Mouse (Mus musculus) hindbrain, postnatal 0 days (tissue): Measurements from ENCODE around the gene Gm28230. TPM values are rescaled to one million over a fixed set of nuclear protein-coding genes. Genes with fewer than 3 reads are reported as not detected.

Experiments
- ATAC-seq: fragments of 200-750 bp; cut with Nextera tagmentation; 2 replicates; pipeline ENCODE4 v1.8.0; 2017; ENCODE audit warnings: mild to moderate bottlenecking, moderate TSS enrichment, moderate library complexity
- DNase-seq: peaks from one replicate; pipeline ENCODE4 v3.0.0-alpha.2; 2015; ENCODE audit warnings: low spot score
- H3K27ac ChIP-seq: fragments of 300-500 bp; sonication (generic); 2 replicates; pipeline ENCODE4 v1.5.1; 2014; ENCODE audit warnings: mild to moderate bottlenecking
- H3K27me3 ChIP-seq: fragments of 300-500 bp; sonication (generic); 2 replicates; pipeline ENCODE4 v1.6.1; 2014; ENCODE audit warnings: low read length, mixed read lengths; ENCODE audit not compliant: insufficient read depth
- H3K36me3 ChIP-seq: fragments of 300-500 bp; sonication (generic); 2 replicates; pipeline ENCODE4 v1.6.1; 2014; ENCODE audit warnings: low read length, mixed read lengths; ENCODE audit not compliant: insufficient read depth
- H3K4me1 ChIP-seq: fragments of 300-500 bp; sonication (generic); 2 replicates; pipeline ENCODE4 v1.6.1; 2014; ENCODE audit warnings: antibody characterized with exemption, low read length, mixed read lengths; ENCODE audit not compliant: insufficient read depth
- H3K4me2 ChIP-seq: fragments of 300-500 bp; sonication (generic); 2 replicates; pipeline ENCODE4 v1.6.1; 2014; ENCODE audit warnings: low read depth, mild to moderate bottlenecking, low read length, moderate library complexity, mixed read lengths
- H3K4me3 ChIP-seq: fragments of 300-500 bp; sonication (generic); 2 replicates; pipeline ENCODE4 v1.5.1; 2014; ENCODE audit warnings: low read length
- H3K9ac ChIP-seq: fragments of 300-500 bp; sonication (generic); replicated peaks from 2 replicates; pipeline ENCODE4 v1.6.1; 2014; ENCODE audit warnings: mild to moderate bottlenecking, low read length, moderate library complexity, mixed read lengths
- H3K9me3 ChIP-seq: fragments of 300-500 bp; sonication (generic); 2 replicates; pipeline ENCODE4 v1.6.1; 2016; ENCODE audit warnings: low read length, mixed read lengths
- CTCF ChIP-seq: IDR thresholded peaks from 2 replicates; pipeline ENCODE4 v1.5.1; 2016; ENCODE audit warnings: antibody characterized with exemption, control low read depth, low read depth
- WGBS: fragments of 180-500 bp; shearing (Covaris S2); extraction: QIAGEN DNeasy Blood & Tissue Kit; methylation state at CpG from one replicate; pipeline ENCODE4 v1.1.7; 2014; 5-methylcytosine and 5-hydroxymethylcytosine counted together
- microRNA counts: library from miRNA; unstranded; fragments of <30 nt; microRNA quantifications from one replicate; lab custom pipeline; 2015
- microRNA-seq, 2 experiments: library from miRNA; unstranded; fragments of <30 nt; microRNA quantifications; one replicate each; pipeline ENCODE4; 2016
- polyA plus RNA-seq: library from polyadenylated mRNA; unstranded; fragments of >200 nt; fragmentation: Nextera tagmentation; extraction: Ambion mirVana; gene quantifications from 2 replicates; pipeline ENCODE4 v1.2.1, GENCODE M21; 2015
- total RNA-seq: library from RNA; depleted of rRNA; stranded (reverse); fragments of >200 nt; gene quantifications from 2 replicates; pipeline ENCODE4 v1.2.3, GENCODE M21; 2014; rRNA removed

Gene Gm28230
- total and polyA plus RNA-seq, 2 experiments from 2014 or later = 0.70 to 3.5 TPM

- no peak for DNase-seq
- Histone ChIP-seq H3K27ac (no peak overlapping the region), H3K4me2 (no peak overlapping the region), H3K4me1 (no peaks in the 10 kb centered on the region), H3K4me3 (no peak overlapping the region), H3K9me3 (no peaks in the 10 kb centered on the region), H3K27me3 (no peaks in the 10 kb centered on the region), H3K9ac (no peak overlapping the region), H3K36me3 (no peaks in the 10 kb centered on the region)
- TF ChIP-seq CTCF = no peak
- 81% methylated on average over 2 of the region's 2 CpGs for WGBS
- ATAC-seq = no peak
Observed at GRCm38 (mm10) chr2:74774359-74774758, 47.8 kb downstream of the Gm28230 start.

GRCm38 (mm10) chr2:74777536-74778275 is 51.2 kb downstream of the Gm28230 start:
- Histone ChIP-seq H3K9me3 (no peaks in the 10 kb centered on the region), H3K36me3 (no peaks in the 10 kb centered on the region), H3K4me1 (no peaks in the 10 kb centered on the region), H3K9ac (no peak overlapping the region), H3K27me3 (no peaks in the 10 kb centered on the region), H3K4me2 (no peak overlapping the region), H3K27ac (no peak overlapping the region), H3K4me3 (no peak overlapping the region)
- no peak for TF ChIP-seq CTCF
- WGBS = 58% methylated on average over 13 of the region's 13 CpGs
- DNase-seq (no peak), ATAC-seq (no peak)

- 81% methylated on average over 5 of the region's 5 CpGs for WGBS
- TF ChIP-seq CTCF = no peak
- no peak for DNase-seq
- H3K27ac ChIP-seq = no peak overlapping the region
- no peak overlapping the region for H3K9ac ChIP-seq
- H3K36me3 ChIP-seq = no peaks in the 10 kb centered on the region
- H3K4me1 ChIP-seq = no peaks in the 10 kb centered on the region
- no peak overlapping the region for H3K4me3 ChIP-seq
- ATAC-seq = no peak
- H3K27me3 ChIP-seq = no peaks in the 10 kb centered on the region
- H3K9me3 ChIP-seq = no peaks in the 10 kb centered on the region
- H3K4me2 ChIP-seq = no peak overlapping the region
Observed at GRCm38 (mm10) chr2:74781386-74781785, 54.9 kb downstream of the Gm28230 start.

- ATAC-seq = no peak
- Histone ChIP-seq H3K4me1 (no peaks in the 10 kb centered on the region), H3K36me3 (no peaks in the 10 kb centered on the region), H3K9me3 (no peaks in the 10 kb centered on the region), H3K27ac (no peak overlapping the region), H3K9ac (no peak overlapping the region), H3K27me3 (no peaks in the 10 kb centered on the region), H3K4me2 (no peak overlapping the region), H3K4me3 (no peak overlapping the region)
- TF ChIP-seq CTCF = no peak
- WGBS = 47% methylated on average over 7 of the region's 7 CpGs
- DNase-seq = peak; percentile 15
Observed at GRCm38 (mm10) chr2:74795531-74795930, 69.0 kb downstream of the Gm28230 start.

MicroRNA genes within 50 kb of the gene (microRNA counts, 519-probe panel; counts per million panel counts)
- 4,484 counts per million, percentile 79 among the panel's probes with 10 or more counts for microRNA mmu-miR-10b (lab: Ali Mortazavi, UCI)

Small RNA genes lying within 50 kb of the gene (microRNA-seq; reads per million reads assigned to microRNA genes)
- gene Gm44463 = 0 reads per million in 2 experiments
- gene Mir10b = 10,986 to 11,055 reads per million in 2 experiments

Other genes with a start within 250 kb of the Gm28230 start
- 28.4 and 54.2 TPM in 2 replicates for gene Lnpk, start 147.3 kb upstream of the Gm28230 start, total RNA-seq
- gene Lnpk, start 147.3 kb upstream of the Gm28230 start, polyA plus RNA-seq = 40.8 and 41.0 TPM in 2 replicates
- 4.3 and 9.6 TPM in 2 replicates for gene Evx2, start 67.2 kb upstream of the Gm28230 start, total RNA-seq
- gene Evx2, start 67.2 kb upstream of the Gm28230 start, polyA plus RNA-seq = 0.39 and 0.55 TPM in 2 replicates
- gene Hoxd13, start 58.4 kb upstream of the Gm28230 start, total RNA-seq = 0.21 TPM in 1 of 2 replicates, not detected in the other
- gene Hoxd13, start 58.4 kb upstream of the Gm28230 start, polyA plus RNA-seq = 0.09 TPM in 1 of 2 replicates, not detected in the other
- gene Hoxd12, start 51.7 kb upstream of the Gm28230 start, total RNA-seq = not detected in 2 replicates
- not detected in 2 replicates for gene Hoxd12, start 51.7 kb upstream of the Gm28230 start, polyA plus RNA-seq
- not detected in 2 replicates for gene Hoxd11, start 47.2 kb upstream of the Gm28230 start, total RNA-seq
- gene Hoxd11, start 47.2 kb upstream of the Gm28230 start, polyA plus RNA-seq = not detected in 2 replicates
- not detected in 2 replicates for gene Hoxd10, start 34.8 kb upstream of the Gm28230 start, total RNA-seq
- not detected in 2 replicates for gene Hoxd10, start 34.8 kb upstream of the Gm28230 start, polyA plus RNA-seq
- gene Hoxd9, start 29.0 kb upstream of the Gm28230 start, total RNA-seq = not detected in 2 replicates
- not detected in 2 replicates for gene Hoxd9, start 29.0 kb upstream of the Gm28230 start, polyA plus RNA-seq
- 0.37 and 9.2 TPM in 2 replicates for gene Hoxd8, start 22.1 kb upstream of the Gm28230 start, total RNA-seq
- gene Hoxd8, start 22.1 kb upstream of the Gm28230 start, polyA plus RNA-seq = 0.21 TPM in 1 of 2 replicates, not detected in the other
- gene Hoxd3, start 14.8 kb upstream of the Gm28230 start, total RNA-seq = 31.3 and 36.8 TPM in 2 replicates
- 25.2 and 26.3 TPM in 2 replicates for gene Hoxd3, start 14.8 kb upstream of the Gm28230 start, polyA plus RNA-seq
- 13.9 and 18.1 TPM in 2 replicates for gene Hoxd4, start 14.8 kb upstream of the Gm28230 start, total RNA-seq
- gene Hoxd4, start 14.8 kb upstream of the Gm28230 start, polyA plus RNA-seq = 1.6 and 1.9 TPM in 2 replicates
- gene Hoxd1, start 36.3 kb downstream of the Gm28230 start, total RNA-seq = 0.26 and 1.7 TPM in 2 replicates
- 0.43 and 0.46 TPM in 2 replicates for gene Hoxd1, start 36.3 kb downstream of the Gm28230 start, polyA plus RNA-seq
- gene Mtx2, start 99.1 kb downstream of the Gm28230 start, total RNA-seq = 104 and 139 TPM in 2 replicates
- gene Mtx2, start 99.1 kb downstream of the Gm28230 start, polyA plus RNA-seq = 149 and 150 TPM in 2 replicates